Mouse (Mus musculus) kidney, postnatal 0 days (tissue): Measurements from ENCODE around the gene Enkd1. TPM values are rescaled to one million over a fixed set of nuclear protein-coding genes. Genes with fewer than 3 reads are reported as not detected.
A peak's percentile ranks its signal among the peaks of the same experiment; 100 is the strongest.

Experiments used
- ATAC-seq: fragments of 200-750 bp; cut with Nextera tagmentation; replicated peaks from 2 replicates; pipeline ENCODE4 v1.8.0; 2017; ENCODE audit warnings: low read depth, moderate number of reproducible peaks, moderate TSS enrichment, moderate library complexity; ENCODE audit not compliant: low FRiP score
- DNase-seq: peaks from one replicate; pipeline ENCODE4 v3.0.0-alpha.2; 2016; ENCODE audit warnings: low spot score
- H3K27ac ChIP-seq: fragments of 300-500 bp; sonication (generic); 2 replicates; pipeline ENCODE4 v1.5.1; 2014; ENCODE audit warnings: mild to moderate bottlenecking
- H3K27me3 ChIP-seq: fragments of 300-500 bp; sonication (generic); 2 replicates; pipeline ENCODE4 v1.6.1; 2014; ENCODE audit warnings: low read length, mixed read lengths; ENCODE audit not compliant: insufficient read depth
- H3K36me3 ChIP-seq: fragments of 300-500 bp; sonication (generic); 2 replicates; pipeline ENCODE4 v1.6.1; 2014; ENCODE audit warnings: low read length, mixed read lengths; ENCODE audit not compliant: insufficient read depth
- H3K4me1 ChIP-seq: fragments of 300-500 bp; sonication (generic); replicated peaks from 2 replicates; pipeline ENCODE4 v1.6.1; 2014; ENCODE audit warnings: antibody characterized with exemption, low read length, mixed read lengths; ENCODE audit not compliant: insufficient read depth
- H3K4me2 ChIP-seq: fragments of 300-500 bp; sonication (generic); 2 replicates; pipeline ENCODE4 v1.6.1; 2014; ENCODE audit warnings: mild to moderate bottlenecking, low read length, moderate library complexity, mixed read lengths
- H3K4me3 ChIP-seq: fragments of 300-500 bp; sonication (generic); replicated peaks from 2 replicates; pipeline ENCODE4 v1.5.1; 2014; ENCODE audit warnings: low read depth, low read length
- H3K9ac ChIP-seq: fragments of 300-500 bp; sonication (generic); 2 replicates; pipeline ENCODE4 v1.6.1; 2014; ENCODE audit warnings: low read depth, low read length
- H3K9me3 ChIP-seq: fragments of 300-500 bp; sonication (generic); replicated peaks from 2 replicates; pipeline ENCODE4 v1.6.1; 2016; ENCODE audit warnings: low read length, inconsistent platforms, mixed read lengths
- CTCF ChIP-seq: IDR thresholded peaks from 2 replicates; pipeline ENCODE4 v1.5.1; 2016; ENCODE audit warnings: antibody characterized with exemption, low read depth, mild to moderate bottlenecking, moderate library complexity
- WGBS: fragments of 180-500 bp; shearing (Covaris S2); extraction: QIAGEN DNeasy Blood & Tissue Kit; methylation state at CpG from one replicate; pipeline ENCODE4 v1.1.7; 2014; 5-methylcytosine and 5-hydroxymethylcytosine counted together
- polyA plus RNA-seq: library from polyadenylated mRNA; unstranded; fragments of >200 nt; fragmentation: Nextera tagmentation; extraction: Ambion mirVana; gene quantifications from 2 replicates; pipeline ENCODE4 v1.2.1, GENCODE M21; 2015

The Enkd1 gene
- 14.6 and 17.8 TPM in 2 replicates for polyA plus RNA-seq

GRCm38 (mm10) chr8:105707498-105708403 lies at the start of gene Enkd1, which contains the start of gene 4933405L10Rik:
TSS of gene Enkd1 (minus strand) at chr8:105708210.
TSS of gene 4933405L10Rik (plus strand) at chr8:105707655.
- under 1% methylated on average over 53 of the region's 55 CpGs for WGBS
- peak within 1 kb of the TSS; percentile 71 for H3K9ac ChIP-seq
- H3K4me1 ChIP-seq: no peaks in the 10 kb centered on the region
- H3K27ac ChIP-seq: 0 out of 2 replicates have a peak within 1 kb of the TSS, but pooled peaks have one; percentile 14
- no peak for TF ChIP-seq CTCF
- ATAC-seq (peak; percentile 67), DNase-seq (peak; percentile 95)
- H3K9me3 ChIP-seq: no peaks in the 10 kb centered on the region
- peak within 1 kb of the TSS; percentile 96 for H3K4me2 ChIP-seq
- H3K27me3 ChIP-seq: no peaks in the 10 kb centered on the region
- H3K4me3 ChIP-seq: peak within 1 kb of the TSS; percentile 71
- H3K36me3 ChIP-seq: peaks cover 6% of the 10 kb centered on the region; the same call in 1 of the 2 replicates

DNA sequence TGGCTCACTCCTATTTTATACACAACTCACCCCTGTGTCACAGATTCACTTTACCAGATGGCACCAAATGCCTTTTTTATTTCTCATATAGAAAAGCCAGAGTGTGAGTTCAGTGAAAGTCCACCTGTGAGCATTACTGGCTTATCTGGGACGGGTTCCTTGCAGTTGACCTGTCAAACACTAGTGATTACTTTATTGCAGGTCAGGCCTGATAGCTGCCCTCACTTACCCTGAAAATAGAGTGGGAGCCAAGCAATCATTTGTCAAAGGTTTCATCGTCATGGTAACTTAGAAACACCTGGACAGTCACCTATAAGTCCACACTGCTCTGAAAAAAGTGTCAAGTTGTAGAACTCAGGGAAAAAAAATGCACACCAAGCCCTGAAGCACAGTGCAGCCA lies 46.7 kb upstream of the Enkd1 start:
- no peaks in the 10 kb centered on the region for H3K9me3 ChIP-seq
- 74% methylated on average over 2 of the region's 2 CpGs for WGBS
- DNase-seq (no peak), ATAC-seq (no peak)
- H3K27me3 ChIP-seq: no peaks in the 10 kb centered on the region
- H3K9ac ChIP-seq: no peak overlapping the region
- H3K36me3 ChIP-seq: no peaks in the 10 kb centered on the region
- H3K27ac ChIP-seq: no peak overlapping the region
- peaks cover 16% of the 10 kb centered on the region; the same call in 1 of the 2 replicates for H3K4me1 ChIP-seq
- H3K4me2 ChIP-seq: no peak overlapping the region
- no peak for TF ChIP-seq CTCF
- H3K4me3 ChIP-seq: no peak overlapping the region

DNA sequence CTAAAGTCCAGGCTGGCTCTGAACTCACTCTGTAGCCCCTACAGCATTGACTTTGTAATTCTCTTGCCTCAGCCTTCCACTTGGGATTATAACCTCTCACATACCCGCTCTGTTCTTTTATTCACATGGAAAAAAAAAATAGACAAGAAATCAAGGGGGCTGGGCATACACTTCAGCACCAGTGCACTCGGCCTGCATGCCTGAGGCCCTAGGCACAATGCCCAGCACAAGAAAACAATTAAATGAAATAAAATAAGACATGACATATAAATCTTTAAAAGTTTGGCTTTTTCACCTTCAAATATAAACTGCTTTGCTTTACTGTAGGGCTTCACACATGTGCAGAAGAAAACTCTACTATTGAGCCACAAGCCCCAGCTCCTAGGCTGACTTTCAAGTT lies 45.9 kb upstream of the Enkd1 start:
- DNase-seq: no peak
- WGBS: 59% methylated on average over 2 of the region's 2 CpGs

DNA sequence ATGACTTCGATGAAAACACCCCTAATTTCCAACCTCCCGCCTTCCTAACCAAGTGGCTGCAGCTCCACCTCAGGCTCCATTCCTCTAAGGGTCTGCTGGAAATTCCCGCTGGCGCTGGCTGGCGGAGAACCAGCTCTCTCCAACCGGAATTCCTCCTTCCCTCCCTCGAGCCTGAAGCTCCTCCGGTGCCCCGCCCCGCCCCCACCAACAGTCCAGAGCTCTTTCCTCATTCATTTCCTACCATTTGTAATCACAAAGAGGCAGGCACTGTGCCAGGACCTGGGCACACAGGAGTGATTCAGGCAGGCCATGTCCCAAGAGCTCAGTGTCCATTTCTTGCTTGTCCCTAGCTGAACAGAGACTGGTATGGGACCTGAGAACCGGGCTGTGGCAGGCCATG lies 42.6 kb upstream of the Enkd1 start:
- Histone ChIP-seq H3K4me2 (peak overlapping the region; percentile 4; the same call in 1 of the 2 replicates), H3K27me3 (no peaks in the 10 kb centered on the region), H3K4me1 (peaks cover 16% of the 10 kb centered on the region), H3K9ac (no peak overlapping the region), H3K9me3 (no peaks in the 10 kb centered on the region), H3K36me3 (no peaks in the 10 kb centered on the region), H3K27ac (peak overlapping the region; percentile 55), H3K4me3 (no peak overlapping the region)
- ATAC-seq: 0 out of 2 replicates have a peak, but pooled peaks have one; percentile 46
- peak; percentile 76 for DNase-seq
- TF ChIP-seq CTCF: no peak
- 4% methylated on average over 11 of the region's 11 CpGs for WGBS

More for the DNA sequence above, 45.9 kb upstream of the Enkd1 start:
- Histone ChIP-seq H3K4me2 (no peak overlapping the region), H3K27me3 (no peaks in the 10 kb centered on the region), H3K9ac (no peak overlapping the region), H3K9me3 (no peaks in the 10 kb centered on the region), H3K36me3 (no peaks in the 10 kb centered on the region), H3K4me1 (peaks cover 10% of the 10 kb centered on the region; the same call in 1 of the 2 replicates), H3K27ac (no peak overlapping the region), H3K4me3 (no peak overlapping the region)
- no peak for TF ChIP-seq CTCF
- ATAC-seq: no peak

GRCm38 (mm10) chr8:105743301-105743700 lies 35.3 kb upstream of the Enkd1 start:
- H3K27me3 ChIP-seq: no peaks in the 10 kb centered on the region
- H3K36me3 ChIP-seq: no peaks in the 10 kb centered on the region
- H3K27ac ChIP-seq: 0 out of 2 replicates have a peak overlapping the region, but pooled peaks have one; percentile 31
- no peak for TF ChIP-seq CTCF
- H3K4me2 ChIP-seq: no peak overlapping the region
- H3K9me3 ChIP-seq: no peaks in the 10 kb centered on the region
- ATAC-seq (no peak), DNase-seq (peak; percentile 73)
- 0 out of 2 replicates have a peak overlapping the region, but pooled peaks have one; percentile 4 for H3K9ac ChIP-seq
- H3K4me3 ChIP-seq: no peak overlapping the region
- WGBS: 61% methylated on average over 4 of the region's 4 CpGs
- 0 out of 2 replicates have a peak, but pooled peaks cover 6% of the 10 kb centered on the region for H3K4me1 ChIP-seq

GRCm38 (mm10) chr8:105739216-105739615 lies 31.2 kb upstream of the Enkd1 start:
- 0 out of 2 replicates have a peak, but pooled peaks cover 4% of the 10 kb centered on the region for H3K4me1 ChIP-seq
- H3K9me3 ChIP-seq: no peaks in the 10 kb centered on the region
- no peak for TF ChIP-seq CTCF
- no peaks in the 10 kb centered on the region for H3K27me3 ChIP-seq
- DNase-seq (no peak), ATAC-seq (no peak)
- H3K9ac ChIP-seq: no peak overlapping the region
- no peaks in the 10 kb centered on the region for H3K36me3 ChIP-seq
- WGBS: 77% methylated on average over 5 of the region's 5 CpGs
- H3K27ac ChIP-seq: no peak overlapping the region
- H3K4me3 ChIP-seq: no peak overlapping the region
- no peak overlapping the region for H3K4me2 ChIP-seq
